Mouse (Mus musculus): Measurements from ENCODE around the gene Cd72. TPM values are rescaled to one million over a fixed set of nuclear protein-coding genes. Genes with fewer than 3 reads are reported as not detected.

The Cd72 gene
- polyA plus RNA-seq, 1 experiment from 2014 or later: 157 TPM

GRCm38 (mm10) chr4:43427501-43428179, 26.8 kb downstream of the Cd72 start:
- Histone ChIP-seq H3K27ac (no peak overlapping the region), H3K36me3 (ENCODE audit: inconsistent target) (peaks cover 34% of the 10 kb centered on the region), H3K79me2 (ENCODE audit: inconsistent target) (no peaks in the 10 kb centered on the region), H3K4me3 (ENCODE audit: inconsistent target) (no peak overlapping the region)
- 18% methylated on average over 21 of the region's 23 CpGs for WGBS (ENCODE audit: missing documents)

- H3K79me2 ChIP-seq (ENCODE audit: inconsistent target): no peaks in the 10 kb centered on the region; the same call in 1 of the 2 replicates
- H3K36me3 ChIP-seq (ENCODE audit: inconsistent target): peaks cover 46% of the 10 kb centered on the region
- no peak overlapping the region for H3K4me3 ChIP-seq (ENCODE audit: inconsistent target)
- H3K27ac ChIP-seq: no peak overlapping the region
- WGBS (ENCODE audit: missing documents): 92% methylated on average over 10 of the region's 10 CpGs
These were observed 27.9 kb downstream of the Cd72 start for GRCm38 (mm10) chr4:43426487-43426886.

GRCm38 (mm10) chr4:43425648-43426380, 28.6 kb downstream of the Cd72 start:
- Histone ChIP-seq H3K79me2 (ENCODE audit: inconsistent target) (peaks cover 6% of the 10 kb centered on the region; the same call in 1 of the 2 replicates), H3K36me3 (ENCODE audit: inconsistent target) (peaks cover 46% of the 10 kb centered on the region), H3K4me3 (ENCODE audit: inconsistent target) (no peak overlapping the region), H3K27ac (no peak overlapping the region)
- WGBS (ENCODE audit: missing documents): 58% methylated on average over 26 of the region's 31 CpGs

GRCm38 (mm10) chr4:43425197-43425596, 29.2 kb downstream of the Cd72 start:
- peaks cover 10% of the 10 kb centered on the region; the same call in 1 of the 2 replicates for H3K79me2 ChIP-seq (ENCODE audit: inconsistent target)
- peaks cover 46% of the 10 kb centered on the region for H3K36me3 ChIP-seq (ENCODE audit: inconsistent target)
- no peak overlapping the region for H3K4me3 ChIP-seq (ENCODE audit: inconsistent target)
- 59% methylated on average over 12 of the region's 14 CpGs for WGBS (ENCODE audit: missing documents)
- H3K27ac ChIP-seq: no peak overlapping the region

GRCm38 (mm10) chr4:43424072-43424471, 30.4 kb downstream of the Cd72 start:
- Histone ChIP-seq H3K36me3 (ENCODE audit: inconsistent target) (peaks cover 46% of the 10 kb centered on the region), H3K27ac (no peak overlapping the region), H3K4me3 (ENCODE audit: inconsistent target) (no peak overlapping the region), H3K79me2 (ENCODE audit: inconsistent target) (peaks cover 10% of the 10 kb centered on the region; the same call in 1 of the 2 replicates)
- 96% methylated on average over 9 of the region's 9 CpGs for WGBS (ENCODE audit: missing documents)

- Histone ChIP-seq H3K27ac (no peak overlapping the region), H3K36me3 (ENCODE audit: inconsistent target) (peaks cover 46% of the 10 kb centered on the region), H3K79me2 (ENCODE audit: inconsistent target) (peaks cover 12% of the 10 kb centered on the region; the same call in 1 of the 2 replicates), H3K4me3 (ENCODE audit: inconsistent target) (no peak overlapping the region)
- 87% methylated on average over 18 of the region's 20 CpGs for WGBS (ENCODE audit: missing documents)
These were observed 31.0 kb downstream of the Cd72 start for GRCm38 (mm10) chr4:43423267-43423934.

GRCm38 (mm10) chr4:43421632-43422240, 32.7 kb downstream of the Cd72 start:
- no peak overlapping the region for H3K4me3 ChIP-seq (ENCODE audit: inconsistent target)
- peaks cover 29% of the 10 kb centered on the region; the same call in 1 of the 2 replicates for H3K79me2 ChIP-seq (ENCODE audit: inconsistent target)
- 94% methylated on average over 27 of the region's 28 CpGs for WGBS (ENCODE audit: missing documents)
- peaks cover 45% of the 10 kb centered on the region for H3K36me3 ChIP-seq (ENCODE audit: inconsistent target)
- H3K27ac ChIP-seq: no peak overlapping the region

- peaks cover 43% of the 10 kb centered on the region; the same call in 1 of the 2 replicates for H3K79me2 ChIP-seq (ENCODE audit: inconsistent target)
- peak overlapping the region; percentile 65 for H3K27ac ChIP-seq
- H3K36me3 ChIP-seq (ENCODE audit: inconsistent target): peaks cover 44% of the 10 kb centered on the region
- H3K4me3 ChIP-seq (ENCODE audit: inconsistent target): no peak overlapping the region
- WGBS (ENCODE audit: missing documents): 3% methylated on average over 6 of the region's 6 CpGs
These were observed 34.1 kb downstream of the Cd72 start for GRCm38 (mm10) chr4:43420305-43420704.

GRCm38 (mm10) chr4:43419801-43420281, 34.6 kb downstream of the Cd72 start:
- Histone ChIP-seq H3K36me3 (ENCODE audit: inconsistent target) (peaks cover 45% of the 10 kb centered on the region), H3K27ac (peak overlapping the region; percentile 65), H3K79me2 (ENCODE audit: inconsistent target) (peaks cover 48% of the 10 kb centered on the region; the same call in 1 of the 2 replicates), H3K4me3 (ENCODE audit: inconsistent target) (no peak overlapping the region)
- WGBS (ENCODE audit: missing documents): 22% methylated on average over 9 of the region's 9 CpGs

GRCm38 (mm10) chr4:43418973-43419656, 35.3 kb downstream of the Cd72 start:
- no peak overlapping the region for H3K4me3 ChIP-seq (ENCODE audit: inconsistent target)
- WGBS (ENCODE audit: missing documents): 85% methylated on average over 15 of the region's 15 CpGs
- peaks cover 55% of the 10 kb centered on the region; the same call in 1 of the 2 replicates for H3K79me2 ChIP-seq (ENCODE audit: inconsistent target)
- peaks cover 37% of the 10 kb centered on the region for H3K36me3 ChIP-seq (ENCODE audit: inconsistent target)
- peak overlapping the region; percentile 65 for H3K27ac ChIP-seq

- no peak overlapping the region for H3K4me3 ChIP-seq (ENCODE audit: inconsistent target)
- WGBS (ENCODE audit: missing documents): 97% methylated on average over 4 of the region's 4 CpGs
- peaks cover 62% of the 10 kb centered on the region for H3K79me2 ChIP-seq (ENCODE audit: inconsistent target)
- no peak overlapping the region for H3K27ac ChIP-seq
- H3K36me3 ChIP-seq (ENCODE audit: inconsistent target): peaks cover 31% of the 10 kb centered on the region
These were observed 36.0 kb downstream of the Cd72 start for GRCm38 (mm10) chr4:43418450-43418849.

GRCm38 (mm10) chr4:43417269-43418062, 37.0 kb downstream of the Cd72 start:
- peaks cover 27% of the 10 kb centered on the region for H3K36me3 ChIP-seq (ENCODE audit: inconsistent target)
- H3K27ac ChIP-seq: no peak overlapping the region
- no peak overlapping the region for H3K4me3 ChIP-seq (ENCODE audit: inconsistent target)
- WGBS (ENCODE audit: missing documents): 93% methylated on average over 16 of the region's 16 CpGs
- H3K79me2 ChIP-seq (ENCODE audit: inconsistent target): peaks cover 72% of the 10 kb centered on the region

- 95% methylated on average over 22 of the region's 22 CpGs for WGBS (ENCODE audit: missing documents)
- Histone ChIP-seq H3K79me2 (ENCODE audit: inconsistent target) (peaks cover 82% of the 10 kb centered on the region), H3K36me3 (ENCODE audit: inconsistent target) (peaks cover 21% of the 10 kb centered on the region), H3K4me3 (ENCODE audit: inconsistent target) (no peak overlapping the region), H3K27ac (no peak overlapping the region)
These were observed 38.3 kb downstream of the Cd72 start for GRCm38 (mm10) chr4:43416071-43416490.

Measured in macrophage (primary cell).